Mouse (Mus musculus) forebrain, embryonic 10.5 days (tissue): ENCODE data around the gene Cd59b. TPM values are rescaled to one million over a fixed set of nuclear protein-coding genes. Genes with fewer than 3 reads are reported as not detected.
A peak's percentile ranks its signal among the peaks of the same experiment; 100 is the strongest.
"Not testable (repeated sequence)": the region's sequence is repeated elsewhere in the genome, so short reads cannot be mapped to it uniquely, and the experiment has no call there.

Experiments
- DNase-seq: peaks from one replicate; pipeline ENCODE4 v3.0.0-alpha.2; 2017; ENCODE audit warnings: low spot score; ENCODE audit errors: extremely low spot score
- H3K27ac ChIP-seq: fragments of 300-500 bp; sonication (generic); 2 replicates; pipeline ENCODE4 v1.5.1; 2016; ENCODE audit warnings: mild to moderate bottlenecking
- H3K27me3 ChIP-seq: fragments of 300-500 bp; sonication (generic); 2 replicates; pipeline ENCODE4 v1.6.1; 2016; ENCODE audit warnings: mild to moderate bottlenecking; ENCODE audit not compliant: poor library complexity, severe bottlenecking
- H3K36me3 ChIP-seq: fragments of 300-500 bp; sonication (generic); replicated peaks from 2 replicates; pipeline ENCODE4 v1.6.1; 2016; ENCODE audit warnings: mild to moderate bottlenecking, moderate library complexity
- H3K4me1 ChIP-seq: fragments of 300-500 bp; sonication (generic); 2 replicates; pipeline ENCODE4 v1.6.1; 2016
- H3K4me3 ChIP-seq: fragments of 300-500 bp; sonication (generic); 2 replicates; pipeline ENCODE4 v1.5.1; 2016; ENCODE audit warnings: mild to moderate bottlenecking, moderate library complexity
- H3K9me3 ChIP-seq: fragments of 300-500 bp; sonication (generic); 2 replicates; pipeline ENCODE4 v1.6.1; 2016; ENCODE audit warnings: mild to moderate bottlenecking, moderate library complexity
- WGBS: fragments of 180-500 bp; shearing (Covaris S2); methylation state at CpG from one replicate; pipeline ENCODE4 v1.1.7; 2016; 5-methylcytosine and 5-hydroxymethylcytosine counted together
- polyA plus RNA-seq: library from polyadenylated mRNA; unstranded; fragments of >200 nt; fragmentation: Nextera tagmentation; extraction: Ambion mirVana; gene quantifications from 2 replicates; pipeline ENCODE4 v1.2.1, GENCODE M21; 2016

The Cd59b gene
- polyA plus RNA-seq, 1 experiment from 2014 or later, result 3.4 TPM

GRCm38 (mm10) chr2:104109528-104109927 lies 39.9 kb downstream of the Cd59b start:
- Histone ChIP-seq H3K4me3 (no peak overlapping the region), H3K36me3 (peaks cover 6% of the 10 kb centered on the region; the same call in 1 of the 2 replicates), H3K27me3 (no peaks in the 10 kb centered on the region), H3K4me1 (0 out of 2 replicates have a peak, but pooled peaks cover 7% of the 10 kb centered on the region), H3K27ac (no peak overlapping the region), H3K9me3 (no peaks in the 10 kb centered on the region)
- DNase-seq, result no peak
- 75% methylated on average over 2 of the region's 2 CpGs for WGBS

GRCm38 (mm10) chr2:104110031-104110430 lies 40.4 kb downstream of the Cd59b start:
- Histone ChIP-seq H3K4me3 (no peak overlapping the region), H3K9me3 (no peaks in the 10 kb centered on the region), H3K27ac (no peak overlapping the region), H3K4me1 (0 out of 2 replicates have a peak, but pooled peaks cover 7% of the 10 kb centered on the region), H3K27me3 (no peaks in the 10 kb centered on the region), H3K36me3 (peaks cover 6% of the 10 kb centered on the region; the same call in 1 of the 2 replicates)
- no peak for DNase-seq
- WGBS, result 94% methylated on average over 4 of the region's 4 CpGs

- DNase-seq, H3K27ac ChIP-seq, H3K36me3 ChIP-seq, H3K9me3 ChIP-seq, H3K4me3 ChIP-seq, H3K4me1 ChIP-seq, H3K27me3 ChIP-seq: not testable (repeated sequence)
- WGBS, result no CpG with 5 or more reads among the region's 1 CpGs
These were observed 41.6 kb downstream of the Cd59b start for GRCm38 (mm10) chr2:104111170-104111797.

- H3K4me3 ChIP-seq, H3K27ac ChIP-seq, H3K9me3 ChIP-seq, H3K36me3 ChIP-seq, H3K4me1 ChIP-seq, DNase-seq, H3K27me3 ChIP-seq: not testable (repeated sequence)
These were observed 43.9 kb downstream of the Cd59b start for GRCm38 (mm10) chr2:104113563-104113962.

- 82% methylated on average over 3 of the region's 3 CpGs for WGBS
- H3K4me3 ChIP-seq, result no peak overlapping the region
- peaks cover 6% of the 10 kb centered on the region; the same call in 1 of the 2 replicates for H3K36me3 ChIP-seq
- H3K4me1 ChIP-seq, result peaks cover 10% of the 10 kb centered on the region; the same call in 1 of the 2 replicates
- no peak for DNase-seq
- H3K27ac ChIP-seq, result no peak overlapping the region
- H3K9me3 ChIP-seq, result no peaks in the 10 kb centered on the region
- peaks cover 5% of the 10 kb centered on the region; the same call in 1 of the 2 replicates for H3K27me3 ChIP-seq
These were observed 45.2 kb downstream of the Cd59b start for GRCm38 (mm10) chr2:104114898-104115297.

GRCm38 (mm10) chr2:104117173-104117572 lies 47.5 kb downstream of the Cd59b start:
- not testable (repeated sequence) for H3K4me3 ChIP-seq, H3K9me3 ChIP-seq, H3K36me3 ChIP-seq, H3K27ac ChIP-seq, DNase-seq
- H3K27me3 ChIP-seq, result peaks cover 24% of the 10 kb centered on the region
- peaks cover 15% of the 10 kb centered on the region for H3K4me1 ChIP-seq

GRCm38 (mm10) chr2:104119097-104119496 lies 49.4 kb downstream of the Cd59b start:
- no peak for DNase-seq
- WGBS, result 94% methylated on average over 1 of the region's 1 CpGs
- peaks cover 32% of the 10 kb centered on the region for H3K4me1 ChIP-seq
- no peak overlapping the region for H3K4me3 ChIP-seq
- peaks cover 34% of the 10 kb centered on the region for H3K27me3 ChIP-seq
- H3K36me3 ChIP-seq, result peaks cover under 1% of the 10 kb centered on the region; the same call in 1 of the 2 replicates
- no peaks in the 10 kb centered on the region for H3K9me3 ChIP-seq
- H3K27ac ChIP-seq, result no peak overlapping the region

- Histone ChIP-seq H3K27me3 (peaks cover 46% of the 10 kb centered on the region), H3K9me3 (no peaks in the 10 kb centered on the region), H3K4me3 (no peak overlapping the region), H3K4me1 (peaks cover 32% of the 10 kb centered on the region), H3K36me3 (no peaks in the 10 kb centered on the region), H3K27ac (no peak overlapping the region)
- DNase-seq, result no peak
- 57% methylated on average over 6 of the region's 6 CpGs for WGBS
These were observed 50.7 kb downstream of the Cd59b start for GRCm38 (mm10) chr2:104120312-104120711.

GRCm38 (mm10) chr2:104121681-104122504 lies 52.2 kb downstream of the Cd59b start:
- Histone ChIP-seq H3K27ac (peak overlapping the region; percentile 87), H3K4me3 (peak overlapping the region; percentile 77), H3K27me3 (peaks cover 59% of the 10 kb centered on the region), H3K9me3 (no peaks in the 10 kb centered on the region), H3K4me1 (peaks cover 32% of the 10 kb centered on the region), H3K36me3 (no peaks in the 10 kb centered on the region)
- 76% methylated on average over 8 of the region's 8 CpGs for WGBS
- DNase-seq, result no peak

GRCm38 (mm10) chr2:104122505-104123378 lies 53.1 kb downstream of the Cd59b start, which contains the start of gene A930018P22Rik:
Gene A930018P22Rik, plus strand, starts transcription at chr2:104122769.
- Histone ChIP-seq H3K27me3 (peaks cover 62% of the 10 kb centered on the region), H3K27ac (peak within 1 kb of the TSS; percentile 87), H3K9me3 (no peaks in the 10 kb centered on the region), H3K4me1 (peaks cover 32% of the 10 kb centered on the region), H3K36me3 (no peaks in the 10 kb centered on the region), H3K4me3 (peak within 1 kb of the TSS; percentile 77)
- peak; percentile 90 for DNase-seq
- WGBS, result under 1% methylated on average over 73 of the region's 74 CpGs

- no peaks in the 10 kb centered on the region for H3K36me3 ChIP-seq
- peak overlapping the region; percentile 77 for H3K4me3 ChIP-seq
- no peaks in the 10 kb centered on the region for H3K9me3 ChIP-seq
- H3K4me1 ChIP-seq, result peaks cover 32% of the 10 kb centered on the region
- peaks cover 60% of the 10 kb centered on the region for H3K27me3 ChIP-seq
- 40% methylated on average over 3 of the region's 3 CpGs for WGBS
- no peak for DNase-seq
- H3K27ac ChIP-seq, result no peak overlapping the region; the same call in 1 of the 2 replicates
These were observed 53.9 kb downstream of the Cd59b start for GRCm38 (mm10) chr2:104123540-104123939.

GRCm38 (mm10) chr2:104124071-104124470 lies 54.4 kb downstream of the Cd59b start:
- WGBS, result 84% methylated on average over 5 of the region's 5 CpGs
- Histone ChIP-seq H3K4me1 (peaks cover 26% of the 10 kb centered on the region), H3K9me3 (no peaks in the 10 kb centered on the region), H3K27ac (no peak overlapping the region), H3K4me3 (no peak overlapping the region), H3K36me3 (no peaks in the 10 kb centered on the region), H3K27me3 (peaks cover 60% of the 10 kb centered on the region)
- DNase-seq, result no peak
